Mouse (Mus musculus) hindbrain, embryonic 11.5 days (tissue): ENCODE data around the gene Gpx8. TPM values are rescaled to one million over a fixed set of nuclear protein-coding genes. Genes with fewer than 3 reads are reported as not detected.

Experiments used
- microRNA counts: library from miRNA; unstranded; fragments of <30 nt; microRNA quantifications from one replicate; lab custom pipeline; 2015
- polyA plus RNA-seq: library from polyadenylated mRNA; unstranded; fragments of >200 nt; fragmentation: Nextera tagmentation; extraction: Ambion mirVana; gene quantifications from 2 replicates; pipeline ENCODE4 v1.2.1, GENCODE M21; 2014

The Gpx8 gene
- polyA plus RNA-seq, 1 experiment from 2014 or later: 105 TPM

MicroRNAs within 50 kb of the gene (microRNA counts, 519-probe panel; counts per million panel counts)
- microRNA mmu-miR-449a (lab: Ali Mortazavi, UCI) (5,171 counts per million, percentile 71 among the panel's probes with 10 or more counts), microRNA mmu-miR-449b (lab: Ali Mortazavi, UCI) (not detected), microRNA mmu-miR-449c (lab: Ali Mortazavi, UCI) (not detected)

Other genes with a start within 250 kb of the Gpx8 start
- 22.1 and 24.0 TPM in 2 replicates for gene Plpp1, start 245.6 kb downstream of the Gpx8 start, polyA plus RNA-seq
- gene Mtrex, start 119.0 kb downstream of the Gpx8 start, polyA plus RNA-seq: 94.7 and 103 TPM in 2 replicates
- gene Dhx29, start 119.0 kb downstream of the Gpx8 start, polyA plus RNA-seq: 33.5 and 42.3 TPM in 2 replicates
- 2.6 and 5.0 TPM in 2 replicates for gene Ccno, start 58.6 kb downstream of the Gpx8 start, polyA plus RNA-seq
- 2.2 and 2.7 TPM in 2 replicates for gene Mcidas, start 52.6 kb downstream of the Gpx8 start, polyA plus RNA-seq
- 0.92 and 2.1 TPM in 2 replicates for gene Cdc20b, start 11.3 kb downstream of the Gpx8 start, polyA plus RNA-seq
- not detected in 2 replicates for gene Gzma, start 54.6 kb upstream of the Gpx8 start, polyA plus RNA-seq
- 1.1 and 1.2 TPM in 2 replicates for gene Esm1, start 163.2 kb upstream of the Gpx8 start, polyA plus RNA-seq
- not detected in 2 replicates for gene Gzmk, start 179.5 kb upstream of the Gpx8 start, polyA plus RNA-seq
- 1.9 and 2.2 TPM in 2 replicates for gene BC067074, start 246.7 kb upstream of the Gpx8 start, polyA plus RNA-seq